Mouse (Mus musculus) limb, embryonic 11.5 days (tissue): ENCODE results near the gene Kcnj14. TPM values are rescaled to one million over a fixed set of nuclear protein-coding genes. Genes with fewer than 3 reads are reported as not detected.

Experiments
- ATAC-seq: fragments of 200-750 bp; cut with Nextera tagmentation; 2 replicates; pipeline ENCODE4 v1.8.0; 2017; ENCODE audit warnings: low read depth; ENCODE audit not compliant: insufficient number of reproducible peaks, low FRiP score, low TSS enrichment
- DNase-seq: peaks from one replicate; pipeline ENCODE4 v3.0.0-alpha.2; 2015; ENCODE audit warnings: low spot score
- H3K27ac ChIP-seq: fragments of 300-500 bp; sonication (generic); replicated peaks from 2 replicates; pipeline ENCODE4 v1.5.1; 2014; ENCODE audit warnings: low read depth, mild to moderate bottlenecking, low read length
- H3K27me3 ChIP-seq: fragments of 300-500 bp; sonication (generic); 2 replicates; pipeline ENCODE4 v1.6.1; 2014; ENCODE audit warnings: mild to moderate bottlenecking, low read length, mixed read lengths; ENCODE audit not compliant: control insufficient read depth, insufficient read depth
- H3K36me3 ChIP-seq: fragments of 300-500 bp; sonication (generic); 2 replicates; pipeline ENCODE4 v1.6.1; 2014; ENCODE audit warnings: mild to moderate bottlenecking, low read length, moderate library complexity, mixed read lengths; ENCODE audit not compliant: control insufficient read depth, insufficient read depth
- H3K4me1 ChIP-seq: fragments of 300-500 bp; sonication (generic); 2 replicates; pipeline ENCODE4 v1.6.1; 2014; ENCODE audit warnings: low read length, mixed read lengths; ENCODE audit not compliant: control insufficient read depth, insufficient read depth
- H3K4me2 ChIP-seq: fragments of 300-500 bp; sonication (generic); 2 replicates; pipeline ENCODE4 v1.6.1; 2014; ENCODE audit warnings: low read depth, mild to moderate bottlenecking, moderate library complexity; ENCODE audit not compliant: severe bottlenecking
- H3K4me3 ChIP-seq: fragments of 300-500 bp; sonication (generic); 2 replicates; pipeline ENCODE4 v1.5.1; 2014; ENCODE audit warnings: low read depth, low read length
- H3K9ac ChIP-seq: fragments of 300-500 bp; sonication (generic); 2 replicates; pipeline ENCODE4 v1.6.1; 2014; ENCODE audit warnings: mild to moderate bottlenecking, low read length
- H3K9me3 ChIP-seq: fragments of 300-500 bp; sonication (generic); 2 replicates; pipeline ENCODE4 v1.6.1; 2016; ENCODE audit warnings: low read length; ENCODE audit not compliant: control insufficient read depth
- WGBS: fragments of 180-500 bp; shearing (Covaris S2); extraction: QIAGEN DNeasy Blood & Tissue Kit; methylation state at CpG from one replicate; pipeline ENCODE4 v1.1.7; 2014; 5-methylcytosine and 5-hydroxymethylcytosine counted together
- polyA plus RNA-seq: library from polyadenylated mRNA; unstranded; fragments of >200 nt; fragmentation: Nextera tagmentation; extraction: Ambion mirVana; gene quantifications from 2 replicates; pipeline ENCODE4 v1.2.1, GENCODE M21; 2014

Gene Kcnj14
- polyA plus RNA-seq, 1 experiment from 2014 or later: 1.4 TPM

DNA sequence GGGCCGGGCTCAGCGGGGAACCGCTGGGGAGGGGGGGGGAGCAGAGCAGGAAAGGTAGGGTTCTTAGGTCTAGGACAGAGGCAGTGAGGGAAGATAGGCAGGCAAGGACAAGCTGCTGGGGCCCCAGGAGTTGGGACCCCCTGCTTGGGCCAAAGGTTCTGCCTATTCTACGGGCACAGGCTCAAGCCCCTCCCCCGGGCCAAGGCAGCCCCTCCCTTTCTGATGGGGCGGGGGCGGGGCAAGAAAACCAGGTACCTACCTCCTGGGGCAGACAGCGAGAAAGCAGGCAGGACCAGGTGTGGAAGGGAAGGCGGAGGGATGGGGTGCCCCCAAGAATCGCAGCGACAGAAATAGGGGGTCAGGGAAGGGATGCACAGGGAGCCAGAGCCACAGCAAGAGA is 16.1 kb downstream of the Kcnj14 start:
- Histone ChIP-seq H3K27me3 (no peaks in the 10 kb centered on the region), H3K4me2 (no peak overlapping the region), H3K9me3 (no peaks in the 10 kb centered on the region), H3K27ac (no peak overlapping the region), H3K9ac (no peak overlapping the region), H3K36me3 (peaks cover 42% of the 10 kb centered on the region; the same call in 1 of the 2 replicates), H3K4me1 (peaks cover 7% of the 10 kb centered on the region), H3K4me3 (no peak overlapping the region)
- no peak for ATAC-seq
- WGBS: 42% methylated on average over 11 of the region's 11 CpGs
- no peak for DNase-seq

GRCm38 (mm10) chr7:45805941-45806340 is 18.6 kb downstream of the Kcnj14 start:
- 65% methylated on average over 5 of the region's 5 CpGs for WGBS
- no peaks in the 10 kb centered on the region for H3K27me3 ChIP-seq
- H3K9me3 ChIP-seq: no peaks in the 10 kb centered on the region
- no peak overlapping the region for H3K4me2 ChIP-seq
- DNase-seq (no peak), ATAC-seq (no peak)
- no peak overlapping the region for H3K4me3 ChIP-seq
- no peaks in the 10 kb centered on the region for H3K4me1 ChIP-seq
- H3K36me3 ChIP-seq: peaks cover 27% of the 10 kb centered on the region; the same call in 1 of the 2 replicates
- no peak overlapping the region for H3K9ac ChIP-seq
- H3K27ac ChIP-seq: no peak overlapping the region

DNA sequence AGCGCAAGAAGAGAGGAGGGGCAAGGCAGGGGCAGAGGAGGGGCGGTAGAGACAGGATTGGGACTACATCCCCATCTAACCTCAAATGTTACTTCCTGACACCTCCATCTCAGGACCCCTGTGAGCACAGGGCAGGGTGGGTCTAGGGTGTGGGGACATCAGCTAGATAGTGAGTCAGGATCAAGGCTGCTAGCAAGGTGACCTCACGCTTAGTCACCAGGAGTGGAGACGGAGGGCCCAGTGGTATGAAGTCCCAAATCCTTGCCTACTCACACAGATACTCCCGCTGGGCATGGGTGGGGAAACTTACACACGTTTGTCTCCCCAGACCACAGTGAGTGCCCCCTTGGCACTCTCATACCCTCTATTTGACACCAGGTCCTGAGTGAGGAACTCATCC is 22.0 kb downstream of the Kcnj14 start:
- WGBS: 91% methylated on average over 6 of the region's 6 CpGs
- Histone ChIP-seq H3K4me2 (no peak overlapping the region), H3K4me3 (no peak overlapping the region), H3K27me3 (peaks cover 2% of the 10 kb centered on the region; the same call in 1 of the 2 replicates), H3K36me3 (peaks cover 5% of the 10 kb centered on the region; the same call in 1 of the 2 replicates), H3K9me3 (no peaks in the 10 kb centered on the region), H3K27ac (no peak overlapping the region), H3K9ac (no peak overlapping the region), H3K4me1 (peaks cover 9% of the 10 kb centered on the region; the same call in 1 of the 2 replicates)
- no peak for DNase-seq
- ATAC-seq: no peak

GRCm38 (mm10) chr7:45801348-45801747 is 23.2 kb downstream of the Kcnj14 start:
- no peak overlapping the region for H3K4me3 ChIP-seq
- no peaks in the 10 kb centered on the region for H3K36me3 ChIP-seq
- no peak overlapping the region for H3K27ac ChIP-seq
- no peak overlapping the region for H3K9ac ChIP-seq
- H3K27me3 ChIP-seq: peaks cover 10% of the 10 kb centered on the region
- no peak for ATAC-seq
- WGBS: 5% methylated on average over 12 of the region's 12 CpGs
- H3K9me3 ChIP-seq: no peaks in the 10 kb centered on the region
- H3K4me2 ChIP-seq: peak overlapping the region; percentile 15; the same call in 1 of the 2 replicates
- peaks cover 10% of the 10 kb centered on the region; the same call in 1 of the 2 replicates for H3K4me1 ChIP-seq
- DNase-seq: peak; percentile 97

GRCm38 (mm10) chr7:45800546-45801204 is 23.9 kb downstream of the Kcnj14 start:
- Histone ChIP-seq H3K4me2 (0 out of 2 replicates have a peak overlapping the region, but pooled peaks have one; percentile 15), H3K4me1 (peaks cover 10% of the 10 kb centered on the region; the same call in 1 of the 2 replicates), H3K27ac (no peak overlapping the region), H3K27me3 (peaks cover 10% of the 10 kb centered on the region), H3K9me3 (no peaks in the 10 kb centered on the region), H3K36me3 (no peaks in the 10 kb centered on the region), H3K9ac (no peak overlapping the region), H3K4me3 (no peak overlapping the region)
- WGBS: 12% methylated on average over 25 of the region's 25 CpGs
- ATAC-seq (no peak), DNase-seq (peak; percentile 56)

DNA sequence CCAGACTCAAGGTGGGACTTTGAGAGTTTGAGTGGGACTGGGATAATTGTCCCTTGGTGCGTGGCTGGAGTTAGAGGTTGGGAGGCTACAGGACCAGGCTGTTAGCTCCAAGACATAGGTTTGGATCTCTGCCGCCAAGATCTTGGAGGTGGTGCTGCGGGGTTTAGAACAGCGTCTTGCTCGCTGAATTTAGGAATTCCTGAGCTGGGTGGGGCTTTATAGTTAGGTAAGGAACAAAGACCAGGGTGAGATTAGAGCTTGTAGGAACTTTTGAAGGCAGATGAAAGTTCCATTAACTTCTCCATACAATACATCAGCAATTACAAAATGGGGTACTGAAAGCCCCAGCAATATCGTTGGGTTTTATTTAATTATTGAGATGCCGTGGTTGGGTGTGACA is 24.6 kb downstream of the Kcnj14 start:
- ATAC-seq: no peak
- H3K4me2 ChIP-seq: no peak overlapping the region

DNA sequence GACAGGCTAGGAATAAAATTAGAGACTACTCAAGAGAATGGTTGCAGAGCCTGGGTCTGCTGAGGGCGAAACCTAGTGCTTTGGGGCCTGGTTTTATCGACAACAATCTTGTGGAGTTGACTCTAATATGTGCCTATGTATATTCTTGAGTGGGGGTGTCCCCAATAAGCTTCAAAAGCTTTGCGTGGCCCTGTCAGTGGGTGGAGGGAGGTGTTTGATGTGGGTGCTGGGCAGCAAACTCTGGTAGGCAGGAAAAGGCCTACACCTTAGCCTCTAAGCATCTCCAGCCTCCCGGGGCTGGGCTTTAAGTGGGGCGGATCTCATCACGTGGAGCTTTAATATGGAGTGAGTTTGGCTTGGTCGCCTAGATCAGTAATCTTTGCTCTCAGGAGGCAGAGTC is 25.7 kb downstream of the Kcnj14 start:
- ATAC-seq (no peak), DNase-seq (no peak)
- Histone ChIP-seq H3K4me1 (peaks cover 10% of the 10 kb centered on the region; the same call in 1 of the 2 replicates), H3K4me2 (peak overlapping the region; percentile 91; the same call in 1 of the 2 replicates), H3K27ac (no peak overlapping the region), H3K27me3 (peaks cover 10% of the 10 kb centered on the region), H3K36me3 (peaks cover 3% of the 10 kb centered on the region; the same call in 1 of the 2 replicates), H3K4me3 (peak overlapping the region; percentile 33; the same call in 1 of the 2 replicates), H3K9ac (no peak overlapping the region), H3K9me3 (no peaks in the 10 kb centered on the region)
- WGBS: 49% methylated on average over 7 of the region's 7 CpGs

More for the DNA sequence above, 24.6 kb downstream of the Kcnj14 start:
- WGBS: 35% methylated on average over 7 of the region's 7 CpGs
- Histone ChIP-seq H3K27me3 (peaks cover 10% of the 10 kb centered on the region), H3K4me1 (peaks cover 10% of the 10 kb centered on the region; the same call in 1 of the 2 replicates), H3K9me3 (no peaks in the 10 kb centered on the region), H3K9ac (no peak overlapping the region), H3K36me3 (peaks cover 3% of the 10 kb centered on the region; the same call in 1 of the 2 replicates), H3K27ac (no peak overlapping the region), H3K4me3 (no peak overlapping the region)
- DNase-seq: no peak

DNA sequence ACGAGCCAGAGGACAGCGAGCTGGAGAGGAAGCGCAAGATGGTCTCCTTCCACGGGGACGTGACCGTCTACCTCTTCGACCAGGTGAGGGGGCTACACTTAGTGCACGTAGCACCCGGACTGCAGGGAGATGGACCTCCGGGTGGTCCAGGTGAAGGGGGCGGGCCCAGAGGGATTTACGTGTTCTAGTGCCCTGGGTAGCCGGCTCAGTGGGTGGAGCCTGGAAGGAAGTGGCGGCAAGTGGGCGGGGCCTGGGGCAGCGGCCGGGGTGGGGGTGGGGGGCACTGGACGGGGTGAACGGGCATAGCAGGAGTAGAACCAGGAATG is 26.1 kb downstream of the Kcnj14 start:
- Histone ChIP-seq H3K27ac (no peak overlapping the region), H3K36me3 (peaks cover 3% of the 10 kb centered on the region; the same call in 1 of the 2 replicates), H3K4me3 (peak overlapping the region; percentile 33), H3K27me3 (peaks cover 10% of the 10 kb centered on the region), H3K9me3 (no peaks in the 10 kb centered on the region), H3K4me1 (peaks cover 10% of the 10 kb centered on the region; the same call in 1 of the 2 replicates), H3K4me2 (peak overlapping the region; percentile 91), H3K9ac (peak overlapping the region; percentile 64; the same call in 1 of the 2 replicates)
- DNase-seq (peak; percentile 60), ATAC-seq (no peak)
- WGBS: under 1% methylated on average over 19 of the region's 19 CpGs
